ENCODE assay signal across 8 mouse cellular contexts in genomic region chrX:12159981-12160656, GRCm38 (mm10). TPM values are rescaled to one million over a fixed set of nuclear protein-coding genes. Genes with fewer than 3 reads are reported as not detected.
DNase-seq lines count a peak whose midpoint lies in the region; ATAC-seq lines count a peak whose summit lies in the region.

Gene Bcor, minus strand, starts transcription at chrX:12160355.

- peak; percentile 55 for ATAC-seq in forebrain, embryonic 11.5 days (replicated peaks; ENCODE audit: low FRiP score)
- peak; percentile 52 for ATAC-seq in lung, embryonic 16.5 days (ENCODE audit: low read depth)
- peak; percentile 34 for ATAC-seq in neutrophil, adult 5-6 weeks (ENCODE audit: extremely low read depth, insufficient number of reproducible peaks, low FRiP score, poor library complexity, severe bottlenecking)

- peaks cover 2% of the 10 kb centered on the region; the same call in 1 of the 2 replicates for H3K4me1 ChIP-seq in forebrain, embryonic 11.5 days (replicated peaks; ENCODE audit: control insufficient read depth, insufficient read depth, low read length)
- peaks cover 12% of the 10 kb centered on the region for H3K4me1 ChIP-seq in lung, embryonic 16.5 days (replicated peaks; ENCODE audit: control insufficient read depth, insufficient read depth, low read length)

- no peaks in the 10 kb centered on the region for H3K36me3 ChIP-seq in forebrain, embryonic 11.5 days (ENCODE audit: control insufficient read depth, insufficient read depth, low read length)
- no peaks in the 10 kb centered on the region for H3K36me3 ChIP-seq in lung, embryonic 16.5 days (ENCODE audit: control insufficient read depth, insufficient read depth, low read length)

- DNase-seq in B cell, adult 2 months = peak; percentile 80 to 82
- peak; percentile 30 for DNase-seq in ZHBTc4 (ENCODE audit: low read depth, low spot score)
- peak; percentile 71 for DNase-seq in forebrain, embryonic 11.5 days (ENCODE audit: low spot score)
- DNase-seq in heart, postnatal 14 days = peak; percentile 76 to 78
- DNase-seq in layer of hippocampus, adult 9-11 months = peak; percentile 28
- no peak for DNase-seq in cerebellum, adult 11 months

- H3K9ac ChIP-seq in forebrain, embryonic 11.5 days (ENCODE audit: low read length) = peak within 1 kb of the TSS; percentile 63
- H3K9ac ChIP-seq in lung, embryonic 16.5 days (ENCODE audit: low read length) = peak within 1 kb of the TSS; percentile 74

- peak within 1 kb of the TSS; percentile 40 for H3K4me3 ChIP-seq in forebrain, embryonic 11.5 days (ENCODE audit: low read depth, low read length)
- H3K4me3 ChIP-seq in lung, embryonic 16.5 days (ENCODE audit: low read length) = peak within 1 kb of the TSS; percentile 54

- H3K27ac ChIP-seq in forebrain, embryonic 11.5 days (ENCODE audit: low read depth, low read length) = peak within 1 kb of the TSS; percentile 50; the same call in 1 of the 2 replicates
- H3K27ac ChIP-seq in lung, embryonic 16.5 days (ENCODE audit: low read length) = peak within 1 kb of the TSS; percentile 87

- 8% methylated on average over 54 of the region's 56 CpGs for whole genome bisulfite sequencing in forebrain, embryonic 11.5 days
- 7% methylated on average over 25 of the region's 56 CpGs for WGBS in lung, embryonic 16.5 days

- H3K9me3 ChIP-seq in forebrain, embryonic 11.5 days (ENCODE audit: control insufficient read depth, low read length) = no peaks in the 10 kb centered on the region
- no peaks in the 10 kb centered on the region for H3K9me3 ChIP-seq in lung, embryonic 16.5 days (ENCODE audit: control insufficient read depth, low read length)

- H3K4me2 ChIP-seq in forebrain, embryonic 11.5 days (ENCODE audit: low read depth, low read length, severe bottlenecking) = peak within 1 kb of the TSS; percentile 63
- peak within 1 kb of the TSS; percentile 62 for H3K4me2 ChIP-seq in lung, embryonic 16.5 days (ENCODE audit: low read depth, low read length)

- H3K27me3 ChIP-seq in forebrain, embryonic 11.5 days (ENCODE audit: control insufficient read depth, insufficient read depth, low read length) = peaks cover 42% of the 10 kb centered on the region
- peaks cover 16% of the 10 kb centered on the region for H3K27me3 ChIP-seq in lung, embryonic 16.5 days (ENCODE audit: control insufficient read depth, insufficient read depth, low read depth, low read length)

- intact Hi-C loops in heart, postnatal 14 days (cut with DNase I) = loop anchor here (2.0 kb wide), 1 partner anchor 93 kb away; no protein-coding TSS in a partner anchor

RNA-seq across cellular contexts. Expression of gene Bcor, which starts in this region (rescaled TPM):
- polyA plus RNA-seq in forebrain, embryonic 11.5 days (2014; fragmentation: Nextera tagmentation; extraction: Ambion mirVana) = 23.5 and 26.3 TPM in 2 replicates
- 10 to 100 TPM; 24.4 to 25.8 TPM for total RNA-seq in heart, postnatal 14 days (2021)
- polyA plus RNA-seq in lung, embryonic 16.5 days (2015; fragmentation: Nextera tagmentation; extraction: Ambion mirVana) = 18.5 and 19.7 TPM in 2 replicates
- total RNA-seq in neutrophil, adult 5-6 weeks (2017) = 48.4 and 53.0 TPM in 2 replicates
